Mouse (Mus musculus) liver, embryonic 12.5 days (tissue): Measurements from ENCODE around the gene Tnip1. TPM values are rescaled to one million over a fixed set of nuclear protein-coding genes. Genes with fewer than 3 reads are reported as not detected.
A peak's percentile ranks its signal among the peaks of the same experiment; 100 is the strongest.

Experiments
- ATAC-seq: fragments of 200-750 bp; cut with Nextera tagmentation; 2 replicates; pipeline ENCODE4 v1.8.0; 2017; ENCODE audit warnings: moderate number of reproducible peaks, mild to moderate bottlenecking, moderate library complexity
- H3K27ac ChIP-seq: fragments of 300-500 bp; sonication (generic); 2 replicates; pipeline ENCODE4 v1.5.1; 2016; ENCODE audit warnings: mild to moderate bottlenecking
- H3K27me3 ChIP-seq: fragments of 300-500 bp; sonication (generic); replicated peaks from 2 replicates; pipeline ENCODE4 v1.6.1; 2016; ENCODE audit warnings: mild to moderate bottlenecking, moderate library complexity
- H3K36me3 ChIP-seq: fragments of 300-500 bp; sonication (generic); 2 replicates; pipeline ENCODE4 v1.6.1; 2016; ENCODE audit warnings: mild to moderate bottlenecking, moderate library complexity
- H3K4me1 ChIP-seq: fragments of 300-500 bp; sonication (generic); 2 replicates; pipeline ENCODE4 v1.6.1; 2016
- H3K4me2 ChIP-seq: fragments of 300-500 bp; sonication (generic); 2 replicates; pipeline ENCODE4 v1.6.1; 2016; ENCODE audit warnings: mild to moderate bottlenecking, moderate library complexity
- H3K4me3 ChIP-seq: fragments of 300-500 bp; sonication (generic); 2 replicates; pipeline ENCODE4 v1.5.1; 2016; ENCODE audit warnings: mild to moderate bottlenecking, moderate library complexity
- H3K9ac ChIP-seq: fragments of 300-500 bp; sonication (generic); 2 replicates; pipeline ENCODE4 v1.6.1; 2016; ENCODE audit warnings: mild to moderate bottlenecking, moderate library complexity
- H3K9me3 ChIP-seq: fragments of 300-500 bp; sonication (generic); replicated peaks from 2 replicates; pipeline ENCODE4 v1.6.1; 2016; ENCODE audit warnings: mild to moderate bottlenecking, moderate library complexity
- WGBS: fragments of 180-500 bp; shearing (Covaris S2); methylation state at CpG from one replicate; pipeline ENCODE4 v1.1.7; 2016; ENCODE audit not compliant: insufficient replicate concordance; 5-methylcytosine and 5-hydroxymethylcytosine counted together
- polyA plus RNA-seq: library from polyadenylated mRNA; unstranded; fragments of >200 nt; fragmentation: Nextera tagmentation; extraction: Ambion mirVana; gene quantifications from 2 replicates; pipeline ENCODE4 v1.2.1, GENCODE M21; 2016

Gene Tnip1
- polyA plus RNA-seq, 1 experiment from 2014 or later: 7.6 TPM

- Histone ChIP-seq H3K27ac (no peak overlapping the region), H3K9ac (no peak overlapping the region), H3K27me3 (no peaks in the 10 kb centered on the region), H3K4me1 (no peaks in the 10 kb centered on the region), H3K36me3 (peaks cover 51% of the 10 kb centered on the region), H3K9me3 (no peaks in the 10 kb centered on the region), H3K4me2 (no peak overlapping the region), H3K4me3 (no peak overlapping the region)
- ATAC-seq: no peak
- 73% methylated on average over 9 of the region's 9 CpGs for WGBS
Measured at GRCm38 (mm10) chr11:54912503-54913316, 50.0 kb downstream of the Tnip1 start.

- Histone ChIP-seq H3K9ac (no peak overlapping the region), H3K27ac (no peak overlapping the region), H3K36me3 (peaks cover 43% of the 10 kb centered on the region), H3K4me3 (no peak overlapping the region), H3K4me2 (no peak overlapping the region), H3K9me3 (no peaks in the 10 kb centered on the region), H3K27me3 (no peaks in the 10 kb centered on the region), H3K4me1 (no peaks in the 10 kb centered on the region)
- 73% methylated on average over 7 of the region's 7 CpGs for WGBS
- no peak for ATAC-seq
Measured at GRCm38 (mm10) chr11:54911671-54912502, 50.8 kb downstream of the Tnip1 start.

- Histone ChIP-seq H3K27me3 (no peaks in the 10 kb centered on the region), H3K4me1 (0 out of 2 replicates have a peak, but pooled peaks cover 3% of the 10 kb centered on the region), H3K9ac (no peak overlapping the region), H3K4me2 (no peak overlapping the region), H3K4me3 (no peak overlapping the region), H3K36me3 (peaks cover 36% of the 10 kb centered on the region), H3K9me3 (no peaks in the 10 kb centered on the region), H3K27ac (no peak overlapping the region)
- ATAC-seq: no peak
- 61% methylated on average over 3 of the region's 3 CpGs for WGBS
Measured at GRCm38 (mm10) chr11:54911201-54911600, 51.5 kb downstream of the Tnip1 start.

- H3K9me3 ChIP-seq: no peaks in the 10 kb centered on the region
- 0 out of 2 replicates have a peak, but pooled peaks cover 6% of the 10 kb centered on the region for H3K4me1 ChIP-seq
- H3K4me2 ChIP-seq: no peak overlapping the region
- H3K27me3 ChIP-seq: no peaks in the 10 kb centered on the region
- no peak overlapping the region for H3K27ac ChIP-seq
- H3K9ac ChIP-seq: no peak overlapping the region
- no peak overlapping the region for H3K4me3 ChIP-seq
- peaks cover 34% of the 10 kb centered on the region for H3K36me3 ChIP-seq
- no peak for ATAC-seq
- 74% methylated on average over 12 of the region's 12 CpGs for WGBS
Measured at GRCm38 (mm10) chr11:54910081-54910665, 52.5 kb downstream of the Tnip1 start.

GRCm38 (mm10) chr11:54909273-54909672 lies 53.4 kb downstream of the Tnip1 start:
- H3K36me3 ChIP-seq: peaks cover 26% of the 10 kb centered on the region
- H3K9me3 ChIP-seq: no peaks in the 10 kb centered on the region
- peaks cover 7% of the 10 kb centered on the region for H3K4me1 ChIP-seq
- H3K27me3 ChIP-seq: no peaks in the 10 kb centered on the region
- H3K9ac ChIP-seq: no peak overlapping the region
- no peak overlapping the region for H3K4me3 ChIP-seq
- no peak for ATAC-seq
- H3K27ac ChIP-seq: no peak overlapping the region
- no peak overlapping the region for H3K4me2 ChIP-seq
- WGBS: 82% methylated on average over 11 of the region's 11 CpGs

GRCm38 (mm10) chr11:54907259-54907658 lies 55.5 kb downstream of the Tnip1 start:
- Histone ChIP-seq H3K4me1 (peaks cover 27% of the 10 kb centered on the region), H3K4me3 (no peak overlapping the region), H3K9ac (no peak overlapping the region), H3K27me3 (peaks cover 18% of the 10 kb centered on the region), H3K36me3 (peaks cover 14% of the 10 kb centered on the region), H3K4me2 (no peak overlapping the region), H3K27ac (no peak overlapping the region), H3K9me3 (no peaks in the 10 kb centered on the region)
- no peak for ATAC-seq
- WGBS: 83% methylated on average over 5 of the region's 5 CpGs

GRCm38 (mm10) chr11:54906466-54906865 lies 56.3 kb downstream of the Tnip1 start:
- no peak for ATAC-seq
- 49% methylated on average over 4 of the region's 4 CpGs for WGBS
- Histone ChIP-seq H3K4me3 (no peak overlapping the region), H3K9me3 (no peaks in the 10 kb centered on the region), H3K27ac (no peak overlapping the region), H3K4me1 (peaks cover 28% of the 10 kb centered on the region), H3K9ac (no peak overlapping the region), H3K27me3 (peaks cover 22% of the 10 kb centered on the region), H3K36me3 (peaks cover 14% of the 10 kb centered on the region), H3K4me2 (no peak overlapping the region)

- peaks cover 11% of the 10 kb centered on the region for H3K36me3 ChIP-seq
- H3K9ac ChIP-seq: no peak overlapping the region
- H3K4me2 ChIP-seq: no peak overlapping the region
- no peaks in the 10 kb centered on the region for H3K9me3 ChIP-seq
- 63% methylated on average over 4 of the region's 4 CpGs for WGBS
- peaks cover 28% of the 10 kb centered on the region for H3K4me1 ChIP-seq
- peaks cover 22% of the 10 kb centered on the region for H3K27me3 ChIP-seq
- ATAC-seq: peak; percentile 40
- H3K27ac ChIP-seq: no peak overlapping the region
- H3K4me3 ChIP-seq: no peak overlapping the region
Measured at GRCm38 (mm10) chr11:54905931-54906330, 56.8 kb downstream of the Tnip1 start.

GRCm38 (mm10) chr11:54905086-54905485 lies 57.6 kb downstream of the Tnip1 start:
- H3K27ac ChIP-seq: no peak overlapping the region
- no peaks in the 10 kb centered on the region for H3K9me3 ChIP-seq
- peaks cover 7% of the 10 kb centered on the region; the same call in 1 of the 2 replicates for H3K36me3 ChIP-seq
- H3K4me3 ChIP-seq: no peak overlapping the region
- peaks cover 22% of the 10 kb centered on the region for H3K27me3 ChIP-seq
- no peak overlapping the region for H3K9ac ChIP-seq
- peaks cover 28% of the 10 kb centered on the region for H3K4me1 ChIP-seq
- 69% methylated on average over 3 of the region's 3 CpGs for WGBS
- ATAC-seq: no peak
- H3K4me2 ChIP-seq: no peak overlapping the region

GRCm38 (mm10) chr11:54903940-54904706 lies 58.6 kb downstream of the Tnip1 start:
- Histone ChIP-seq H3K36me3 (peaks cover 7% of the 10 kb centered on the region; the same call in 1 of the 2 replicates), H3K4me1 (peaks cover 28% of the 10 kb centered on the region), H3K9ac (no peak overlapping the region), H3K27ac (no peak overlapping the region), H3K9me3 (no peaks in the 10 kb centered on the region), H3K4me3 (no peak overlapping the region), H3K27me3 (peaks cover 26% of the 10 kb centered on the region), H3K4me2 (peak overlapping the region; percentile 66)
- 0 out of 2 replicates have a peak, but pooled peaks have one; percentile 31 for ATAC-seq
- WGBS: 41% methylated on average over 4 of the region's 4 CpGs

GRCm38 (mm10) chr11:54903339-54903738 lies 59.4 kb downstream of the Tnip1 start:
- peak overlapping the region; percentile 42 for H3K4me3 ChIP-seq
- H3K36me3 ChIP-seq: peaks cover 5% of the 10 kb centered on the region; the same call in 1 of the 2 replicates
- H3K27ac ChIP-seq: no peak overlapping the region
- ATAC-seq: no peak
- H3K4me1 ChIP-seq: peaks cover 28% of the 10 kb centered on the region
- peaks cover 26% of the 10 kb centered on the region for H3K27me3 ChIP-seq
- no peaks in the 10 kb centered on the region for H3K9me3 ChIP-seq
- WGBS: 49% methylated on average over 5 of the region's 5 CpGs
- H3K4me2 ChIP-seq: peak overlapping the region; percentile 66
- H3K9ac ChIP-seq: no peak overlapping the region
